Mouse (Mus musculus) small intestine, adult 2 months (tissue): ENCODE measurements around the gene Prune2. TPM values are rescaled to one million over a fixed set of nuclear protein-coding genes. Genes with fewer than 3 reads are reported as not detected.

Experiments
- H3K27ac ChIP-seq: fragments of 200-500 bp; 2 replicates; pipeline ENCODE4 v1.5.1; 2012; ENCODE audit warnings: low read depth, low read length, control low read depth, inconsistent platforms; ENCODE audit not compliant: insufficient read depth
- H3K27me3 ChIP-seq: fragments of 200-500 bp; 2 replicates; pipeline ENCODE4 v1.6.1; 2012; ENCODE audit warnings: mild to moderate bottlenecking, moderate library complexity, low read length, inconsistent platforms; ENCODE audit not compliant: control insufficient read depth, insufficient read depth
- H3K36me3 ChIP-seq: fragments of 200-500 bp; 2 replicates; pipeline ENCODE4 v1.6.1; 2012; ENCODE audit warnings: mild to moderate bottlenecking, low read length, control low read depth, inconsistent platforms; ENCODE audit not compliant: control insufficient read depth, insufficient read depth
- H3K4me1 ChIP-seq: fragments of 200-500 bp; 2 replicates; pipeline ENCODE4 v1.6.1; 2012; ENCODE audit warnings: low read length, inconsistent platforms, mixed read lengths; ENCODE audit not compliant: control insufficient read depth, insufficient read depth, insufficient read length
- H3K4me3 ChIP-seq: fragments of 200-500 bp; 2 replicates; pipeline ENCODE4 v1.5.1; 2012; ENCODE audit warnings: low read depth, mild to moderate bottlenecking, control low read depth, inconsistent platforms, low read length, moderate library complexity
- CTCF ChIP-seq: fragments of 200-500 bp; IDR thresholded peaks from 2 replicates; pipeline ENCODE4 v1.5.1; 2012; ENCODE audit warnings: low read depth, mild to moderate bottlenecking, control low read depth, inconsistent platforms, low read length, moderate library complexity, mixed read lengths; ENCODE audit not compliant: insufficient replicate concordance, insufficient read length; ENCODE audit errors: extremely low read depth
- POLR2A ChIP-seq: fragments of 200-500 bp; IDR thresholded peaks from 2 replicates; pipeline ENCODE4 v1.6.1; 2012; ENCODE audit warnings: low read depth, mild to moderate bottlenecking, control low read depth, inconsistent platforms, low read length, moderate library complexity
- WGBS: fragments of 180-500 bp; shearing (Covaris S2); methylation state at CpG from one replicate; pipeline ENCODE4 v1.1.7; 2018; 5-methylcytosine and 5-hydroxymethylcytosine counted together
- polyA plus RNA-seq: library from polyadenylated mRNA; depleted of rRNA; stranded (reverse); fragments of >200 nt; gene quantifications from 2 replicates; pipeline ENCODE4 v1.2.3, GENCODE M21; 2012

Prune2 gene
- polyA plus RNA-seq, 1 experiment = 0.65 TPM

DNA sequence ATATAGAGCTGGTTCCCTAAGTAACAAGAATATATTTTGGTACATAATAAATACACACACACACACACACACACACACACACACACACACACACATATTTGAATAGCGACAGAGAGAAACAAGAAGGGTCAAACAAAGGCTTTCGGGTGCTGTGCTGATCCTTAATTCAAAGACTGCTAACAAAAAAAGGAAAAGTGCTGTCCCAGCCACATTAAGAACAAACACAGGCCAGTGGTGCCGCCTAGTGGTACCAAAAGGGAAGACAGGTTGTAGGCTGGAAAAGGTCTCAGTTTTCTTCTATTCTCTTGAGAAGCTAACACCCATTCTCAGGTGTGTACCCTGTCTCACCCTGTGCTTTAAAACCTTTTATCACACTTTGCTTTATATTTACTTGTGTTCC, 74.4 kb downstream of the Prune2 start:
- TF ChIP-seq CTCF (no peak), POLR2A (no peak)
- no peaks in the 10 kb centered on the region for H3K4me1 ChIP-seq
- no peaks in the 10 kb centered on the region for H3K36me3 ChIP-seq
- H3K4me3 ChIP-seq = no peak overlapping the region
- WGBS = 2% methylated on average over 3 of the region's 3 CpGs
- H3K27ac ChIP-seq = no peak overlapping the region
- H3K27me3 ChIP-seq = no peaks in the 10 kb centered on the region

DNA sequence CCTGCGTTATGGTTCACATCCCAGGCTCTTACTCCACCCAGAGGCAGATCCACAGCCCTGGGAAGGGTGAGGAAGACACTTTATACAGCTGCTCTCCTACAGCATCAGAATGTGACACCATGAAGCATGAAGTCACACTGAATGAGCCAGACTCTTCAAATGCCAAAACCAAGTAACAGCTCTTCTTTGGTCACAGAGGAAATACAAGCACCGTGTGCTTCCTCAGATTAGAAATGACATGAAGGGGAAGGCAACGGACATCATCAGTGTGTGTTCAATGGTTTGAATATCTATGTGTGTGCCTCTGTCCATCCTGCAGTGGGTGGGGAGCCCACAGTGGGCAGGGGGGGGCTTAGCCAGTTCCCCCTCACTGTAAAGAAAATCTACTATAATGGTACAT, 76.4 kb downstream of the Prune2 start:
- H3K27ac ChIP-seq = no peak overlapping the region
- WGBS = 68% methylated on average over 3 of the region's 3 CpGs
- no peaks in the 10 kb centered on the region for H3K27me3 ChIP-seq
- H3K4me1 ChIP-seq = no peaks in the 10 kb centered on the region
- no peaks in the 10 kb centered on the region for H3K36me3 ChIP-seq
- TF ChIP-seq POLR2A = no peak
- no peak for TF ChIP-seq CTCF
- H3K4me3 ChIP-seq = no peak overlapping the region

DNA sequence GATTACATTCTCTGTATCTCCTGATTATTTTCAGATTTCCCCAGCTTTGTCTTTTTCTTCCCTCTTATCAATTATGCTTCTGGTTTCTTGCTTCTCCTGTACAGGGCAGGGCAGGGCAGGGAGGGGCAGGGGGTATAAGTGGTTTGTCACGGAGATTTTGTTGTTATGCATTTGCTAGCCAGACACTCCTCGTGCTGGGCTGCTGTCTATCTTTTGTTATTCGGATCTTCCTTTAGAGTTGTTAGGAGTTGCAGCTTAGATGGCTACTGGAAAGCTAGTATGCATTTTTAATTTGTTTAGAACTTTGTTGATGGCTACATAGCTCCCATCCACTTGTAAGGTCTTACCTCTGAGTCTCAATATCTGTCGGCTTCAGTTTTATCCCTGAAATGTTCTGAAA, 91.0 kb downstream of the Prune2 start:
- Histone ChIP-seq H3K27me3 (no peaks in the 10 kb centered on the region), H3K27ac (no peak overlapping the region), H3K4me1 (no peaks in the 10 kb centered on the region), H3K4me3 (no peak overlapping the region), H3K36me3 (no peaks in the 10 kb centered on the region)
- no peak for TF ChIP-seq CTCF
- no peak for TF ChIP-seq POLR2A
- 83% methylated on average over 4 of the region's 4 CpGs for WGBS

DNA sequence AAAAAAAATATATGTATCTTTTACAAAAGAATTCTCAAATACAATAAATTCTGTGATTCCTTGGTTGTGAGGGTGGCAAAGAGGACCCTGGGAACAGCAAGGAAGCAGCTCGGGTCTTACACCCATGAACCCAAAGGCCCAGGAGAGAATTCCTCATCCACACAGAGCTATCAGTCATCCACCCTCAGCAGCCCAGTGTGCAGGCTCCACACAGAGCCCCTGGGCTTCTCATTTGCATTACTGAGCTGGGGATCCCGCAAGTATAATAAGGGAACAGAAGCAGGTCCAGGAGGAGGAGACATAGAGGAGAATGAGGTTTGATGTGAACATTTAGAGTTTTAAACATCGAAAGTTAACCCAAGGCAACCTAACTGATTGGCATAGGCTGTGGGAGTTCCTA, 100.0 kb downstream of the Prune2 start:
- Histone ChIP-seq H3K27me3 (no peaks in the 10 kb centered on the region), H3K4me1 (no peaks in the 10 kb centered on the region), H3K27ac (no peak overlapping the region), H3K36me3 (no peaks in the 10 kb centered on the region), H3K4me3 (no peak overlapping the region)
- WGBS = 69% methylated on average over 3 of the region's 3 CpGs
- no peak for TF ChIP-seq POLR2A
- no peak for TF ChIP-seq CTCF

- H3K4me3 ChIP-seq = no peak overlapping the region
- no peaks in the 10 kb centered on the region for H3K27me3 ChIP-seq
- WGBS = 87% methylated on average over 5 of the region's 5 CpGs
- H3K27ac ChIP-seq = no peak overlapping the region
- H3K36me3 ChIP-seq = no peaks in the 10 kb centered on the region
- H3K4me1 ChIP-seq = no peaks in the 10 kb centered on the region
- TF ChIP-seq POLR2A (no peak), CTCF (no peak)
Observed at GRCm38 (mm10) chr19:17060106-17060505, 104.2 kb downstream of the Prune2 start.

DNA sequence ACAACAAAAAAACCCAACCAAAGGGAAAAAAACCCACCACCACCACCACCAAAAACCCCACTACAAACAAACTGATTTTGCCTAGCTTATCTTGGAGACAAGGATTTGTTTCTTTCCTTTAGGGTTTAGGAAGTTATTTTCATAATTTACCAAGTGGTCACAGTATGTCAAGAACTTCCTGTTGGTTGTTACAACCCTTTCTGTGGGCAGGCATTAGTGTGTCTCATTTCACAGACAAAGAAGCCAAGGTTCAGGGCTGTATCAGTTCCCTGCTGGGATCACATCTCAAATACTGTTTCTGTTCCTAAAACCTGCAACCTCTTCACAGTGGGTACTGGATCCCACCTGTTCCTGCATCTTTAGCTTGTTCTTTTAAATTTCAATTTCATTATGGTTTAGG, 108.5 kb downstream of the Prune2 start:
- no peak overlapping the region for H3K4me3 ChIP-seq
- TF ChIP-seq CTCF (no peak), POLR2A (no peak)

GRCm38 (mm10) chr19:17069067-17069466, 113.1 kb downstream of the Prune2 start:
- TF ChIP-seq POLR2A (no peak), CTCF (no peak)
- Histone ChIP-seq H3K27ac (no peak overlapping the region), H3K27me3 (no peaks in the 10 kb centered on the region), H3K4me3 (no peak overlapping the region), H3K36me3 (no peaks in the 10 kb centered on the region), H3K4me1 (no peaks in the 10 kb centered on the region)
- WGBS = 71% methylated on average over 7 of the region's 7 CpGs

More for the DNA sequence above, 108.5 kb downstream of the Prune2 start:
- Histone ChIP-seq H3K4me1 (no peaks in the 10 kb centered on the region), H3K36me3 (no peaks in the 10 kb centered on the region), H3K27me3 (no peaks in the 10 kb centered on the region), H3K27ac (no peak overlapping the region)

- 82% methylated on average over 5 of the region's 5 CpGs for whole genome bisulfite sequencing
- Histone ChIP-seq H3K27ac (no peak overlapping the region), H3K27me3 (no peaks in the 10 kb centered on the region), H3K36me3 (no peaks in the 10 kb centered on the region), H3K4me1 (no peaks in the 10 kb centered on the region), H3K4me3 (no peak overlapping the region)
- TF ChIP-seq POLR2A (no peak), CTCF (no peak)
Observed at GRCm38 (mm10) chr19:17071205-17071604, 115.3 kb downstream of the Prune2 start.

GRCm38 (mm10) chr19:17072245-17072644, 116.3 kb downstream of the Prune2 start:
- no peak overlapping the region for H3K27ac ChIP-seq
- H3K4me1 ChIP-seq = no peaks in the 10 kb centered on the region
- H3K36me3 ChIP-seq = no peaks in the 10 kb centered on the region
- TF ChIP-seq CTCF (no peak), POLR2A (no peak)
- H3K27me3 ChIP-seq = no peaks in the 10 kb centered on the region
- H3K4me3 ChIP-seq = no peak overlapping the region
- WGBS = 89% methylated on average over 1 of the region's 1 CpGs
